Mouse (Mus musculus) limb, embryonic 14.5 days (tissue): ENCODE measurements around the gene P4hb. TPM values are rescaled to one million over a fixed set of nuclear protein-coding genes. Genes with fewer than 3 reads are reported as not detected.

Experiments used
- ATAC-seq: fragments of 200-750 bp; cut with Nextera tagmentation; 2 replicates; pipeline ENCODE4 v1.8.0; 2017; ENCODE audit warnings: low read depth, moderate number of reproducible peaks, moderate TSS enrichment; ENCODE audit not compliant: low FRiP score
- DNase-seq: peaks from one replicate; pipeline ENCODE4 v3.0.0-alpha.2; 2015; ENCODE audit warnings: low spot score
- H3K27ac ChIP-seq: fragments of 300-500 bp; sonication (generic); replicated peaks from 2 replicates; pipeline ENCODE4 v1.5.1; 2014; ENCODE audit warnings: low read depth, mild to moderate bottlenecking, low read length, moderate library complexity, mixed read lengths
- H3K27me3 ChIP-seq: fragments of 300-500 bp; sonication (generic); 2 replicates; pipeline ENCODE4 v1.6.1; 2014; ENCODE audit warnings: low read length, mixed read lengths; ENCODE audit not compliant: control insufficient read depth, insufficient read depth
- H3K36me3 ChIP-seq: fragments of 300-500 bp; sonication (generic); 2 replicates; pipeline ENCODE4 v1.6.1; 2014; ENCODE audit warnings: mild to moderate bottlenecking, low read length, moderate library complexity, mixed read lengths; ENCODE audit not compliant: control insufficient read depth, insufficient read depth
- H3K4me1 ChIP-seq: fragments of 300-500 bp; sonication (generic); 2 replicates; pipeline ENCODE4 v1.6.1; 2014; ENCODE audit warnings: antibody characterized with exemption, low read length, mixed read lengths; ENCODE audit not compliant: control insufficient read depth, insufficient read depth
- H3K4me2 ChIP-seq: fragments of 300-500 bp; sonication (generic); replicated peaks from 2 replicates; pipeline ENCODE4 v1.6.1; 2014; ENCODE audit warnings: low read depth, mild to moderate bottlenecking, low read length, moderate library complexity; ENCODE audit not compliant: severe bottlenecking
- H3K4me3 ChIP-seq: fragments of 300-500 bp; sonication (generic); replicated peaks from 2 replicates; pipeline ENCODE4 v1.5.1; 2014; ENCODE audit warnings: low read length
- H3K9ac ChIP-seq: fragments of 300-500 bp; sonication (generic); 2 replicates; pipeline ENCODE4 v1.6.1; 2014; ENCODE audit warnings: mild to moderate bottlenecking, low read depth, low read length, moderate library complexity; ENCODE audit not compliant: severe bottlenecking
- H3K9me3 ChIP-seq: fragments of 300-500 bp; sonication (generic); 2 replicates; pipeline ENCODE4 v1.6.1; 2016; ENCODE audit warnings: low read length; ENCODE audit not compliant: control insufficient read depth
- POLR2A ChIP-seq: fragments of 200-500 bp; IDR thresholded peaks from 2 replicates; pipeline ENCODE4 v1.8.0; 2012; ENCODE audit warnings: inconsistent platforms, mild to moderate bottlenecking, moderate library complexity, borderline replicate concordance; ENCODE audit not compliant: insufficient read depth, insufficient read length; ENCODE audit errors: extremely low read depth
- WGBS: fragments of 180-500 bp; shearing (Covaris S2); extraction: QIAGEN DNeasy Blood & Tissue Kit; methylation state at CpG from one replicate; pipeline ENCODE4 v1.1.7; 2014; 5-methylcytosine and 5-hydroxymethylcytosine counted together
- polyA plus RNA-seq, 2 experiments: library from polyadenylated mRNA; depleted of rRNA in 1 of 2; stranded (reverse) in 1 of 2; unstranded in 1 of 2; fragments of >200 nt; fragmentation: Nextera tagmentation in 1 of 2; extraction: Ambion mirVana in 1 of 2; gene quantifications; 2 replicates each; pipeline versions ENCODE4 v1.2.1 to v1.2.3; 2012 to 2014

The P4hb gene
- polyA plus RNA-seq, 2 experiments: 645 to 988 TPM

GRCm38 (mm10) chr11:120575046-120575445 is 2.0 kb upstream of the P4hb start:
- no peak for TF ChIP-seq POLR2A
- H3K4me1 ChIP-seq: peaks cover 26% of the 10 kb centered on the region
- no peak overlapping the region for H3K9ac ChIP-seq
- no peak overlapping the region for H3K27ac ChIP-seq
- 68% methylated on average over 2 of the region's 2 CpGs for WGBS
- no peak overlapping the region for H3K4me3 ChIP-seq
- no peak for DNase-seq
- no peak for ATAC-seq
- H3K4me2 ChIP-seq: no peak overlapping the region
- no peaks in the 10 kb centered on the region for H3K9me3 ChIP-seq
- H3K27me3 ChIP-seq: no peaks in the 10 kb centered on the region
- H3K36me3 ChIP-seq: peaks cover 49% of the 10 kb centered on the region

- no peak for TF ChIP-seq POLR2A
- WGBS: 37% methylated on average over 5 of the region's 5 CpGs
- Histone ChIP-seq H3K27ac (no peak overlapping the region), H3K36me3 (peaks cover 48% of the 10 kb centered on the region), H3K4me1 (peaks cover 21% of the 10 kb centered on the region), H3K9me3 (no peaks in the 10 kb centered on the region), H3K4me2 (peak overlapping the region; percentile 76), H3K27me3 (no peaks in the 10 kb centered on the region), H3K9ac (peak overlapping the region; percentile 90; the same call in 1 of the 2 replicates), H3K4me3 (peak overlapping the region; percentile 94)
- ATAC-seq: no peak
- no peak for DNase-seq
These were observed 1.2 kb upstream of the P4hb start for GRCm38 (mm10) chr11:120574278-120574600.

- no peak for DNase-seq
These were observed 678 bp upstream of the P4hb start for GRCm38 (mm10) chr11:120573585-120574277.

GRCm38 (mm10) chr11:120572417-120572751 is 669 bp downstream of the P4hb start:
- ATAC-seq (peak; percentile 14), DNase-seq (no peak)
- no peak for TF ChIP-seq POLR2A
- H3K4me3 ChIP-seq: peak overlapping the region; percentile 94
- H3K4me1 ChIP-seq: peaks cover 21% of the 10 kb centered on the region
- peaks cover 45% of the 10 kb centered on the region for H3K36me3 ChIP-seq
- peak overlapping the region; percentile 82 for H3K27ac ChIP-seq
- peak overlapping the region; percentile 76 for H3K4me2 ChIP-seq
- peak overlapping the region; percentile 96 for H3K9ac ChIP-seq
- 5% methylated on average over 17 of the region's 24 CpGs for WGBS
- no peaks in the 10 kb centered on the region for H3K9me3 ChIP-seq
- no peaks in the 10 kb centered on the region for H3K27me3 ChIP-seq

More at GRCm38 (mm10) chr11:120573585-120574277, 678 bp upstream of the P4hb start:
- WGBS: under 1% methylated on average over 23 of the region's 23 CpGs
- Histone ChIP-seq H3K4me2 (peak overlapping the region; percentile 76), H3K9ac (peak overlapping the region; percentile 90), H3K4me3 (peak overlapping the region; percentile 94), H3K27ac (peak overlapping the region; percentile 97), H3K36me3 (peaks cover 45% of the 10 kb centered on the region), H3K27me3 (no peaks in the 10 kb centered on the region), H3K9me3 (no peaks in the 10 kb centered on the region), H3K4me1 (peaks cover 21% of the 10 kb centered on the region)
- ATAC-seq: no peak
- TF ChIP-seq POLR2A: no peak

- Histone ChIP-seq H3K36me3 (peaks cover 45% of the 10 kb centered on the region), H3K27ac (peak overlapping the region; percentile 82; the same call in 1 of the 2 replicates), H3K4me2 (peak overlapping the region; percentile 76), H3K4me3 (peak overlapping the region; percentile 94), H3K4me1 (peaks cover 21% of the 10 kb centered on the region), H3K9ac (peak overlapping the region; percentile 96), H3K27me3 (no peaks in the 10 kb centered on the region), H3K9me3 (no peaks in the 10 kb centered on the region)
- DNase-seq (no peak), ATAC-seq (no peak)
- TF ChIP-seq POLR2A: no peak
- 10% methylated on average over 11 of the region's 11 CpGs for WGBS
These were observed 1.2 kb downstream of the P4hb start for GRCm38 (mm10) chr11:120571754-120572416.
